Mouse (Mus musculus): ENCODE measurements around the gene Plin2. TPM values are rescaled to one million over a fixed set of nuclear protein-coding genes. Genes with fewer than 3 reads are reported as not detected.
A peak's percentile ranks its signal among the peaks of the same experiment; 100 is the strongest.

The Plin2 gene
- polyA plus RNA-seq, 1 experiment from 2014 or later, result 40.8 TPM

GRCm38 (mm10) chr4:86611524-86612288 is 58.2 kb downstream of the Plin2 start, which contains the start of gene Haus6:
Gene Haus6 (minus strand): TSS chr4:86612055.
- H3K9me3 ChIP-seq, result no peaks in the 10 kb centered on the region
- peak within 1 kb of the TSS; percentile 93 for H3K4me2 ChIP-seq
- H3K4me1 ChIP-seq, result peaks cover 19% of the 10 kb centered on the region
- H3K27me3 ChIP-seq (replicated peaks), result no peaks in the 10 kb centered on the region
- no peaks in the 10 kb centered on the region for H3K36me3 ChIP-seq (replicated peaks)
- H3K27ac ChIP-seq, result peak within 1 kb of the TSS; percentile 60
- H3K4me3 ChIP-seq, result peak within 1 kb of the TSS; percentile 75
- H3K9ac ChIP-seq, result peak within 1 kb of the TSS; percentile 60
- ATAC-seq (replicated peaks), result peak; percentile 100
- under 1% methylated on average over 59 of the region's 59 CpGs for WGBS

Other genes with a start within 250 kb of the Plin2 start
- gene Saxo1, start 111.7 kb downstream of the Plin2 start, polyA plus RNA-seq (2015; fragmentation: Nextera tagmentation; extraction: Ambion mirVana), result not detected in 2 replicates
- gene Rraga, start 94.4 kb downstream of the Plin2 start, polyA plus RNA-seq (2015; fragmentation: Nextera tagmentation; extraction: Ambion mirVana), result 100 and 115 TPM in 2 replicates
- 5.9 and 6.7 TPM in 2 replicates for gene Haus6, start 58.0 kb downstream of the Plin2 start, polyA plus RNA-seq (2015; fragmentation: Nextera tagmentation; extraction: Ambion mirVana)
- 3.6 and 4.0 TPM in 2 replicates for gene Dennd4c, start 78.5 kb upstream of the Plin2 start, polyA plus RNA-seq (2015; fragmentation: Nextera tagmentation; extraction: Ambion mirVana)
- 329 and 335 TPM in 2 replicates for gene Rps6, start 187.4 kb upstream of the Plin2 start, polyA plus RNA-seq (2015; fragmentation: Nextera tagmentation; extraction: Ambion mirVana)
- 21.1 and 22.2 TPM in 2 replicates for gene Acer2, start 204.3 kb upstream of the Plin2 start, polyA plus RNA-seq (2015; fragmentation: Nextera tagmentation; extraction: Ambion mirVana)

Data from midbrain, embryonic 15.5 days (tissue).